Mouse (Mus musculus) intestine, embryonic 16.5 days (tissue): Measurements from ENCODE around the gene Hyal2. TPM values are rescaled to one million over a fixed set of nuclear protein-coding genes. Genes with fewer than 3 reads are reported as not detected.
A peak's percentile ranks its signal among the peaks of the same experiment; 100 is the strongest.

ENCODE experiments used
- ATAC-seq: fragments of 200-750 bp; cut with Nextera tagmentation; 2 replicates; pipeline ENCODE4 v1.8.0; 2017; ENCODE audit warnings: moderate TSS enrichment, moderate library complexity
- H3K27ac ChIP-seq: fragments of 300-500 bp; sonication (generic); 2 replicates; pipeline ENCODE4 v1.5.1; 2014; ENCODE audit warnings: mild to moderate bottlenecking, low read length
- H3K27me3 ChIP-seq: fragments of 300-500 bp; sonication (generic); replicated peaks from 2 replicates; pipeline ENCODE4 v1.6.1; 2014; ENCODE audit warnings: low read length, control low read depth, mixed read lengths; ENCODE audit not compliant: control insufficient read depth, insufficient read depth
- H3K36me3 ChIP-seq: fragments of 300-500 bp; sonication (generic); 2 replicates; pipeline ENCODE4 v1.6.1; 2014; ENCODE audit warnings: low read length, control low read depth; ENCODE audit not compliant: control insufficient read depth, insufficient read depth
- H3K4me1 ChIP-seq: fragments of 300-500 bp; sonication (generic); 2 replicates; pipeline ENCODE4 v1.6.1; 2014; ENCODE audit warnings: low read length, control low read depth, mixed read lengths; ENCODE audit not compliant: control insufficient read depth, insufficient read depth
- H3K4me2 ChIP-seq: fragments of 300-500 bp; sonication (generic); 2 replicates; pipeline ENCODE4 v1.6.1; 2014; ENCODE audit warnings: low read depth, low read length, control low read depth
- H3K4me3 ChIP-seq: fragments of 300-500 bp; sonication (generic); 2 replicates; pipeline ENCODE4 v1.5.1; 2014; ENCODE audit warnings: mild to moderate bottlenecking, low read length
- H3K9ac ChIP-seq: fragments of 300-500 bp; sonication (generic); 2 replicates; pipeline ENCODE4 v1.6.1; 2014; ENCODE audit warnings: low read depth, low read length
- H3K9me3 ChIP-seq: fragments of 300-500 bp; sonication (generic); 2 replicates; pipeline ENCODE4 v1.6.1; 2016; ENCODE audit warnings: low read length, control low read depth; ENCODE audit not compliant: control insufficient read depth
- WGBS: fragments of 180-500 bp; shearing (Covaris S2); extraction: QIAGEN DNeasy Blood & Tissue Kit; methylation state at CpG from one replicate; pipeline ENCODE4 v1.1.7; 2014; 5-methylcytosine and 5-hydroxymethylcytosine counted together
- polyA plus RNA-seq: library from polyadenylated mRNA; unstranded; fragments of >200 nt; fragmentation: Nextera tagmentation; extraction: Ambion mirVana; gene quantifications from 2 replicates; pipeline ENCODE4 v1.2.1, GENCODE M21; 2015

Hyal2 gene
- polyA plus RNA-seq, 1 experiment from 2014 or later, result 91.2 TPM

DNA sequence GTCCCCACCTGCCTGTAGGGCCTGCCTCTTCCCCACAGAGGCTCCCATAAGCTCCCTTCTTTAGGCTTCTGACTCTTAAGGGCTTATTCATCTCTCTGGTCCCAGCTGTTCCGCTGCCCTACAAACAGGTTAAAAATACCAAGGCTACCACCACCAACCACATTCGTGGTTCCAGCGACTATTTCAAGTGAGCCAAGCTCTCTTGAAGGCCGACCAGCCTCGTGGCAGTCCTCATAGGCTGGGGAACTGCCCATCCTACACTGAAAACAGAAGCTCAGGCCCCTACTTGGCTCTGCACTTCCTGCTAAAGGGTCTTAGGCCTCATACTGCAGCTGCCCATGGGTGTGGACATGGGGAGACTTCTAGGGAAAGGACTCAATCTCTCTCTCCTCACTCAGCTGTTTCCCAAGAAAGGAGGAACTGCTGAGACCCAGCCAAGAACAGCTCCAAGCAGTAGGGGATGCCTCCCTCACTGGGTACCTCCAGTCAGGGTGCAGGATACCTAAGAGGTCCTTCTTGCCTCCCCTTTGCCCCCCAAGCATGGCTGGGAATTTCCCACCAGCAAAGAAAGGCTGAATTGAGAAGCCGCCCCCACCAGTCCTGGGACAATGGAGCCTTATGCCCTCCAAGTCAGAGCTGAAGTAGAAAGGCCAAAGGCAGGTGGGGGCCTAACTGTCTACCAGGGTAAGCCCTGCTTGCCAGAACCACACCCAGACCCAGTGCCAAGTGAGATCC lies 43.9 kb downstream of the Hyal2 start:
- H3K4me3 ChIP-seq, result peak overlapping the region; percentile 45
- peak overlapping the region; percentile 84; the same call in 1 of the 2 replicates for H3K4me2 ChIP-seq
- H3K27me3 ChIP-seq, result no peaks in the 10 kb centered on the region
- peak overlapping the region; percentile 75 for H3K9ac ChIP-seq
- WGBS, result 69% methylated on average over 6 of the region's 6 CpGs
- H3K36me3 ChIP-seq, result peaks cover 15% of the 10 kb centered on the region
- H3K27ac ChIP-seq, result peak overlapping the region; percentile 93
- H3K4me1 ChIP-seq, result peaks cover 45% of the 10 kb centered on the region
- ATAC-seq, result no peak
- H3K9me3 ChIP-seq, result no peaks in the 10 kb centered on the region

DNA sequence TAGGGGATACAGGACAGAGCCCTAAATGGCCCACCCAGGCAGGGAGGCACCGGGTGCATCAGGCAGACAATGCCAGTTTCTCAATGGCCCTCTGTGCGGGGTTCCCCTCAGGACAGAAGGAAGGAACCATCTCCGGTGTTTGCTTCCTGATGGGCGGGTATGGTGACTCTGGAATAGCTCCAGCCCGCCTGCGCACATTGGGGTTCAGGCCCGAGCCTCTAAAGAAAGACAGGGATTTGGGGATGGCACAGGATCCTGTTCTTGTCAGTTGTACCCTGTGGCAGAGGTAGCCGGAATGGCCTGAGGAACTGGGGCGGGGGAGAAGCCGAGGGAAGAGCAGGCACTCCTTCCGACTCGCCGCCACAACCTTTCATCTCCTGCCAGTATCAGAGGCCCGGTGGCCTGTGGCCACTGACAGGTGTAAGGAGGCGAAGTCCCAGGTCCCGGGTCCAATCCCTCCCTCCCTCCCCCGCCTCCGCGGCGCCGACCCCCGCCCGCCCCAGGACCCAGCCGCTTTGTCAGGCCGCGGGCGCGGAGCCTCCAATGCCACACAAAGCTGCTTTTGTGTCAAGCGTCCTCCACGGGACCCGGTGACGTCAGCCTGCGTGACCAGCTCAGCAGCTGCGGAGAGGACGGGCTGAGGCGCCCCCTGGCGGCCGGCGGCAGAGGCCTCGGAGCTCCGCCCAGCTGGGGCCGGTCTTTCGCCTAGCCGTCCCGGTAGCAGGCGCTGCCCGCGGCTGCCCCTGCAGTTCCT lies 44.6 kb downstream of the Hyal2 start:
- peak overlapping the region; percentile 93 for H3K27ac ChIP-seq
- H3K9ac ChIP-seq, result peak overlapping the region; percentile 75
- H3K4me2 ChIP-seq, result peak overlapping the region; percentile 84
- WGBS, result 4% methylated on average over 45 of the region's 48 CpGs
- peak; percentile 92 for ATAC-seq
- peak overlapping the region; percentile 45 for H3K4me3 ChIP-seq
- no peaks in the 10 kb centered on the region for H3K27me3 ChIP-seq
- H3K4me1 ChIP-seq, result peaks cover 38% of the 10 kb centered on the region
- peaks cover 15% of the 10 kb centered on the region for H3K36me3 ChIP-seq
- H3K9me3 ChIP-seq, result no peaks in the 10 kb centered on the region

DNA sequence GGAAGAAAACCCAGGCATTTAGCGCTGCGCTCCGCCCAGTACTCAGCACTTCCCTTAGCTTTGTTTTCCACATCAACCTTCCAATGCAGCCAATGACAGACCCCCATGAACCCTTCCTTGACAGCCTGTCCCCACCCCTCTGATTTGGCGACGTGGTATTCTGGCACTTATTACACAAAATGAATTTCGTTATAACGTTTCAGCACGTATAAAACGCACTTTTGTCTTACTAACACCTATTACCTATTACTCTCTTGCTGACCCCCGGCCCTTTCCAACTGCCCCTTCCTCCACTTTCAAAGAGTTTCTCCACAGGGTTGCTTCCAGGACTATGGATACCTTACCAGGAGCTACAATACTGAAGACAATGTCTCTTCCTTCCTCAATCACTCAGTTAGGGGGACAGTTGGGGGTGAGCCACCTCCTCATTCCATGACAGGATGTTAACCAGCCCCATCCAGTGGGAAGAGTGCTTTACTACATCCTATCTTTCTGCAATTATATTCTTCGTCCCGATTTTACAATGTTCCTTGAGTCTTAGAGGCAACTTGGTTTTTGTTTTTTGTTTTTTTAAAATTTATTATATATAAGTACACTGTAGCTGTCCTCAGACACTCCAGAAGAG lies 45.3 kb downstream of the Hyal2 start:
- H3K9ac ChIP-seq, result peak overlapping the region; percentile 75
- peak overlapping the region; percentile 45 for H3K4me3 ChIP-seq
- peaks cover 15% of the 10 kb centered on the region for H3K36me3 ChIP-seq
- no peaks in the 10 kb centered on the region for H3K9me3 ChIP-seq
- WGBS, result 7% methylated on average over 12 of the region's 12 CpGs
- peak; percentile 34 for ATAC-seq
- peaks cover 34% of the 10 kb centered on the region for H3K4me1 ChIP-seq
- peak overlapping the region; percentile 84 for H3K4me2 ChIP-seq
- H3K27ac ChIP-seq, result peak overlapping the region; percentile 93
- H3K27me3 ChIP-seq, result no peaks in the 10 kb centered on the region

- no peak for ATAC-seq
- H3K4me2 ChIP-seq, result no peak overlapping the region
- peaks cover 18% of the 10 kb centered on the region for H3K36me3 ChIP-seq
- H3K27ac ChIP-seq, result no peak overlapping the region
- WGBS, result 70% methylated on average over 4 of the region's 4 CpGs
- H3K9ac ChIP-seq, result no peak overlapping the region
- no peaks in the 10 kb centered on the region for H3K9me3 ChIP-seq
- no peak overlapping the region for H3K4me3 ChIP-seq
- peaks cover 39% of the 10 kb centered on the region for H3K4me1 ChIP-seq
- H3K27me3 ChIP-seq, result no peaks in the 10 kb centered on the region
These were observed 47.3 kb downstream of the Hyal2 start for GRCm38 (mm10) chr9:107615035-107615434.

DNA sequence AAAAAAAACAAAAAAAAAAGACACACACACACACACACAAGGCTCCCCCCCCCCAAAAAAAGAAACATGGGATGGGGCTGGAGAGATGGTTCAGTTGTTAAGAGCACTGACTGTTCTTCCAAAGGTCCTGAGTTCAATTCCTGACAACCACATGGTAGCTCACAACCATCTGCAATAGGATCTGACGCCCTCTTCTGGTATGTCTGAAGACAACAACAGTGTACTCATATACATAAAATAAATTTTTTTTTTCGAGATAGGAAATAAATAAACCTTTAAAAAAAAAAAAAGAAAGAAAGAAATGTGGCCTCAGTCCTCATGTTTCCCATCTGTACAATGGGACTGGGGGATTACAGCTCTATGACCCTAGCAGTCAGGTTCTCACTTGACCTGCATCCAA lies 49.7 kb downstream of the Hyal2 start:
- Histone ChIP-seq H3K4me2 (no peak overlapping the region), H3K27me3 (no peaks in the 10 kb centered on the region), H3K4me3 (no peak overlapping the region), H3K9me3 (no peaks in the 10 kb centered on the region), H3K9ac (no peak overlapping the region), H3K27ac (no peak overlapping the region), H3K36me3 (peaks cover 28% of the 10 kb centered on the region), H3K4me1 (peaks cover 37% of the 10 kb centered on the region)
- WGBS, result 85% methylated on average over 2 of the region's 2 CpGs
- ATAC-seq, result no peak

- 92% methylated on average over 6 of the region's 6 CpGs for WGBS
- peak overlapping the region; percentile 55 for H3K9ac ChIP-seq
- no peak for ATAC-seq
These were observed 50.4 kb downstream of the Hyal2 start for GRCm38 (mm10) chr9:107618098-107618497.

DNA sequence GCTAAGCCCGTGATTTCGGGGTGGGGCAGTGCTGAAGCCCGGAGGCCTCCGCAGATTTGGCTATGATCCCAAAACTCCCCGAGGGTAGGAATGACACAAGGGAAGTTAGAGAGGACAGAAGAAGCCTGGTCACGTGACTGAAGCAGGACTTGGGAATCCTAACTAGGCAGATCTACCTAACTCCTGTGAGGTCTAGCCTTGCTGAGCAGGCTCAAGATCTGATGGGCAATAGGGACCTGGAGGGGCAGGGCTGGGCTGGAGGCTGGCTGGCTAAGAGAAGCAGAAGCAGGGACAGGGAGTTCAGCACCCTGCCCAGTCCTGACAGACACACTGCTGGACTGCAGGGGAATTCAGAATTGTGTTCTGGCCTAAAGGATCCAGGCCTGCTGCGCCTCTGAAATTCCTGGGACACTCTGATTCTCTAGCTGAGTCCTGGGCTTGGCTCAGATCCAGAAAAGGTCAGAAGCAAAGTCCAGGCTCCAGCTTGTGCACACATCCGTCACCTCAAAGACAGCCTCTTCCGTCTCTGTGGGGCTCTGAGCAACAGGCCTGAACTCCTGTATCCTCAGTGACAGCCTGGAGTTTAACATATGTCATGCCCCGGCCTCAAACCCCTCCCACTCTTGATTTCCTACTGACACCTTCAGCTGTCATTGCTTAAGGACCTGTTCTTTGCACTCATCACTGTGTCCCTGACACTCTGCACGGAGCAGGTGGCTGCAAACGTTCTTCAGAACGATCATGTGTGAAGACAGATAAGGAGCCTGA lies 51.2 kb downstream of the Hyal2 start:
- Histone ChIP-seq H3K27me3 (no peaks in the 10 kb centered on the region), H3K4me1 (peaks cover 33% of the 10 kb centered on the region), H3K36me3 (peaks cover 29% of the 10 kb centered on the region), H3K9me3 (no peaks in the 10 kb centered on the region), H3K9ac (peak overlapping the region; percentile 55), H3K27ac (peak overlapping the region; percentile 95), H3K4me2 (0 out of 2 replicates have a peak overlapping the region, but pooled peaks have one; percentile 13), H3K4me3 (no peak overlapping the region)
- ATAC-seq, result peak; percentile 92
- WGBS, result 24% methylated on average over 13 of the region's 13 CpGs

More at GRCm38 (mm10) chr9:107618098-107618497, 50.4 kb downstream of the Hyal2 start:
- Histone ChIP-seq H3K9me3 (no peaks in the 10 kb centered on the region), H3K27me3 (no peaks in the 10 kb centered on the region), H3K4me3 (no peak overlapping the region), H3K27ac (peak overlapping the region; percentile 95), H3K4me2 (no peak overlapping the region), H3K4me1 (peaks cover 35% of the 10 kb centered on the region), H3K36me3 (peaks cover 29% of the 10 kb centered on the region)

GRCm38 (mm10) chr9:107619546-107619879 lies 51.8 kb downstream of the Hyal2 start:
- Histone ChIP-seq H3K36me3 (peaks cover 28% of the 10 kb centered on the region), H3K4me2 (0 out of 2 replicates have a peak overlapping the region, but pooled peaks have one; percentile 4), H3K27me3 (no peaks in the 10 kb centered on the region), H3K27ac (peak overlapping the region; percentile 95), H3K4me1 (peaks cover 37% of the 10 kb centered on the region), H3K9ac (peak overlapping the region; percentile 48), H3K9me3 (no peaks in the 10 kb centered on the region), H3K4me3 (no peak overlapping the region)
- no peak; the same call in none of the 2 replicates for ATAC-seq
- WGBS, result 64% methylated on average over 13 of the region's 13 CpGs

- Histone ChIP-seq H3K9ac (peak overlapping the region; percentile 32; the same call in 1 of the 2 replicates), H3K4me1 (peaks cover 49% of the 10 kb centered on the region), H3K4me2 (no peak overlapping the region), H3K9me3 (no peaks in the 10 kb centered on the region), H3K27ac (no peak overlapping the region), H3K27me3 (no peaks in the 10 kb centered on the region), H3K4me3 (no peak overlapping the region), H3K36me3 (peaks cover 23% of the 10 kb centered on the region)
- ATAC-seq, result no peak
These were observed 53.2 kb downstream of the Hyal2 start for GRCm38 (mm10) chr9:107620954-107621353.
